Mouse (Mus musculus): ENCODE results near the gene Lexm. TPM values are rescaled to one million over a fixed set of nuclear protein-coding genes. Genes with fewer than 3 reads are reported as not detected.

Gene Lexm
- polyA plus RNA-seq, 1 experiment from 2014 or later: not detected

GRCm38 (mm10) chr4:106622030-106622493 lies 5.0 kb upstream of the Lexm start, which contains the start of gene Ttc22:
TSS of gene Ttc22 (plus strand) at chr4:106622432.
- H3K9ac ChIP-seq: no peak within 1 kb of the TSS
- peaks cover 20% of the 10 kb centered on the region for H3K4me1 ChIP-seq (replicated peaks)
- no peak within 1 kb of the TSS for H3K27ac ChIP-seq (replicated peaks)
- ATAC-seq (ENCODE audit: low FRiP score, low read depth): no peak
- peak within 1 kb of the TSS; percentile 34 for H3K4me2 ChIP-seq
- H3K27me3 ChIP-seq: peaks cover 34% of the 10 kb centered on the region
- 30% methylated on average over 16 of the region's 16 CpGs for WGBS
- no peak within 1 kb of the TSS for H3K4me3 ChIP-seq
- H3K9me3 ChIP-seq: no peaks in the 10 kb centered on the region
- no peaks in the 10 kb centered on the region for H3K36me3 ChIP-seq

- no peak for ATAC-seq (ENCODE audit: low FRiP score, low read depth)
- Histone ChIP-seq H3K4me3 (no peak overlapping the region), H3K27ac (replicated peaks) (no peak overlapping the region), H3K4me1 (replicated peaks) (peaks cover 23% of the 10 kb centered on the region), H3K9ac (no peak overlapping the region), H3K36me3 (no peaks in the 10 kb centered on the region), H3K27me3 (peaks cover 34% of the 10 kb centered on the region), H3K4me2 (no peak overlapping the region), H3K9me3 (no peaks in the 10 kb centered on the region)
- 75% methylated on average over 3 of the region's 3 CpGs for WGBS
Observed at GRCm38 (mm10) chr4:106621428-106621827, 4.4 kb upstream of the Lexm start.

DNA sequence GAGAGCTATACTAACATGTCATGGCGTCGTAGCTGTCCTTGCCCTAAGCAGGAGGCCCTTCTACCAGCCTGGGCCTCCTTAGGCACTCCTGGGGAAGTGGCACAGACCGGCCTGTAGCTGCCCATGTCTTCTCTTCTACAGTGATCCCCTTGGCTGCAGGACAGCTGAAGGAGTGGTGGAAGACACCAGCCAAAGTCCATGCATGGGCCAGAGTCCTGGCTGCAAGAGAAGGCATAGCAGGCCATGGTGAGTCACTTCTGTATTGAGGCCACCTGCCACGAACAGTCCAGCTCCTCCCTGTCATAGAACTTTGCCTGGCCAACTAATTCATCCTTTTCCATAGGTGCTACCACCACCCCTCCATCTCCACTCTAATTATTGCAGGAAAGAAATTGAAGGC lies 1.9 kb upstream of the Lexm start:
- 91% methylated on average over 4 of the region's 4 CpGs for WGBS
- no peak overlapping the region for H3K9ac ChIP-seq
- no peak for ATAC-seq (ENCODE audit: low FRiP score, low read depth)
- H3K27me3 ChIP-seq: peaks cover 30% of the 10 kb centered on the region
- H3K36me3 ChIP-seq: no peaks in the 10 kb centered on the region
- H3K4me2 ChIP-seq: no peak overlapping the region
- no peak overlapping the region for H3K4me3 ChIP-seq
- no peak overlapping the region for H3K27ac ChIP-seq (replicated peaks)
- H3K9me3 ChIP-seq: no peaks in the 10 kb centered on the region
- H3K4me1 ChIP-seq (replicated peaks): peaks cover 22% of the 10 kb centered on the region

- H3K4me2 ChIP-seq: no peak overlapping the region
- no peak for ATAC-seq (ENCODE audit: low FRiP score, low read depth)
- no peak overlapping the region for H3K27ac ChIP-seq (replicated peaks)
- H3K27me3 ChIP-seq: no peaks in the 10 kb centered on the region; the same call in 1 of the 2 replicates
- no peak overlapping the region for H3K9ac ChIP-seq
- H3K4me3 ChIP-seq: no peak overlapping the region
- WGBS: 85% methylated on average over 12 of the region's 12 CpGs
- H3K4me1 ChIP-seq (replicated peaks): peaks cover 14% of the 10 kb centered on the region
- H3K9me3 ChIP-seq: no peaks in the 10 kb centered on the region
- H3K36me3 ChIP-seq: no peaks in the 10 kb centered on the region
Observed at GRCm38 (mm10) chr4:106615637-106616036, 1.4 kb downstream of the Lexm start.

- ATAC-seq (ENCODE audit: low FRiP score, low read depth): no peak
Observed at GRCm38 (mm10) chr4:106614881-106615280, 2.2 kb downstream of the Lexm start.

DNA sequence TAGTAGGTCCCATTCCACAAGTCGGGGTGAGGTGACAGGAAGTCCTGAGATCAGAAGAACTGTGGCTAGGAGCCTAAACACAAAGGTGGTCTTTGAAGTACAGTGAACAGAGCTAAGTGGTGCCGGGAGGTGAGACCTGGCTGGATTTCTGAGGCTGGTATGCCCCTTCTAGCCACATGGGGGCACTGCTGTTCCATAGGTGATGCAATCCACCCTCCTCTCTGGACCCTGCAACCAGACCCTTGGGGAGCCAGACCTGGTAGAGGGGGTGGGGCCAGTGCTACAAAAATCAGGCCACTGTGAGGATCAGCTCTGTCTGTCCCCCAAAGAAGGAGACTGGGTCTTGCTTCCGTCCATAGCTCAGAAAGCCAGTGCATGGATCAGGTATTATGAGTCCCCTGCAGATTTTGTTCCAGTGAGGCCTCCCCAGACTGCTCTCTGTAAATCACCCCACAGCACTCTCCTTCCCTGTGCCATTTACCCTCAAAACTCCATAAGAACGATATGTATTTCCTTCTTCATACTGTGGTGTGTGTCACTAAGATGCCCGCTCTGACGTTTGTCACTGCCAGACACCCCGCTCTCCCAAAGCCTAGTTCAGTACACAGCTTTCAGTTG lies 2.8 kb downstream of the Lexm start:
- ATAC-seq (ENCODE audit: low FRiP score, low read depth): peak; percentile 83
- no peaks in the 10 kb centered on the region for H3K36me3 ChIP-seq
- no peak overlapping the region for H3K4me2 ChIP-seq
- H3K4me1 ChIP-seq (replicated peaks): peaks cover 14% of the 10 kb centered on the region
- no peak overlapping the region for H3K9ac ChIP-seq
- H3K27me3 ChIP-seq: no peaks in the 10 kb centered on the region; the same call in 1 of the 2 replicates
- 42% methylated on average over 7 of the region's 7 CpGs for WGBS
- H3K27ac ChIP-seq (replicated peaks): no peak overlapping the region
- H3K9me3 ChIP-seq: no peaks in the 10 kb centered on the region
- no peak overlapping the region for H3K4me3 ChIP-seq

More at GRCm38 (mm10) chr4:106614881-106615280, 2.2 kb downstream of the Lexm start:
- H3K27ac ChIP-seq (replicated peaks): no peak overlapping the region
- no peak overlapping the region for H3K4me2 ChIP-seq
- H3K4me1 ChIP-seq (replicated peaks): peaks cover 14% of the 10 kb centered on the region
- no peaks in the 10 kb centered on the region; the same call in 1 of the 2 replicates for H3K27me3 ChIP-seq
- H3K9me3 ChIP-seq: no peaks in the 10 kb centered on the region
- H3K9ac ChIP-seq: no peak overlapping the region
- WGBS: 86% methylated on average over 9 of the region's 9 CpGs
- no peak overlapping the region for H3K4me3 ChIP-seq
- H3K36me3 ChIP-seq: no peaks in the 10 kb centered on the region

DNA sequence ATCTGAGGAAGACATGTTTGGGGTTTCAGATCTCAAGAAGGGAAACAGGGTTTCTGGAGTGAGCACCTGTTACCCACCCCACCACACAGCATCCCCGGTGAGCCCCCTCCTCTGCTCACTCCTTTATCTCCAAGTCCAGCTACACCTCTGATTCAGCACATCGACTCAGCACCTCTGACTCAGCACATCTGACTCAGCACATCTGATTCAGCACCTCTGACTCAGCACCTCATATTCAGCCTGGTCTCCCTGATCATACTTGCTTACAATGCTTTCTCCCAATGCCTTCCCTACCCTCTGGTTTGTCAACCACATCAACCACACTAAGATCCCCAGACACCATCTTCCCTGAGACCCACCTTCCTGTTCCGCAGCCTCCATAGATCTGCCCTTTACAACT lies 3.5 kb downstream of the Lexm start:
- Histone ChIP-seq H3K27ac (replicated peaks) (no peak overlapping the region), H3K9ac (no peak overlapping the region), H3K9me3 (no peaks in the 10 kb centered on the region), H3K36me3 (no peaks in the 10 kb centered on the region), H3K4me1 (replicated peaks) (peaks cover 14% of the 10 kb centered on the region), H3K4me3 (no peak overlapping the region), H3K4me2 (no peak overlapping the region), H3K27me3 (no peaks in the 10 kb centered on the region)
- no peak for ATAC-seq (ENCODE audit: low FRiP score, low read depth)
- 82% methylated on average over 3 of the region's 3 CpGs for WGBS

DNA sequence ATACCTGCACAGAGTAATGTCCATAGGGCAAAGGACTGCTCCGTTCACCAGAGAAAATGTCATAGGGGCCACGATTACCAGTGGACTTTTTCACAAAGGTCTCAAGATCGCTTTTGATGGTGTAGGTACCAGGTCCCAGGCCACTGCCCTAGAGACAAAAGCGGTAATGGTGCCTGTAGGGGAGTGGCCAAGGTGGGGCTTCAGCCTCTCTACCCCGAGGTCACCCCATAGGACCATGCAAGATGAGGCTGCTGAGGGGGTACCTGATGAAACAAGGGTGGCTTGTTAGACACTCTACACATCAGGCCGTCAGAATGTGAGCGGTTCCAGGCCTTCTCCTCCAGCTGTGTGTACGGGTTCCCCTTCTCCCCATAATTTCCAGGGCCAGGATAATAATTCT lies 3.9 kb downstream of the Lexm start:
- 83% methylated on average over 8 of the region's 8 CpGs for WGBS
- H3K4me2 ChIP-seq: no peak overlapping the region
- no peaks in the 10 kb centered on the region for H3K36me3 ChIP-seq
- H3K9me3 ChIP-seq: no peaks in the 10 kb centered on the region
- H3K9ac ChIP-seq: no peak overlapping the region
- ATAC-seq (ENCODE audit: low FRiP score, low read depth): no peak
- no peaks in the 10 kb centered on the region for H3K27me3 ChIP-seq
- H3K4me3 ChIP-seq: no peak overlapping the region
- H3K27ac ChIP-seq (replicated peaks): no peak overlapping the region
- H3K4me1 ChIP-seq (replicated peaks): peaks cover 14% of the 10 kb centered on the region

DNA sequence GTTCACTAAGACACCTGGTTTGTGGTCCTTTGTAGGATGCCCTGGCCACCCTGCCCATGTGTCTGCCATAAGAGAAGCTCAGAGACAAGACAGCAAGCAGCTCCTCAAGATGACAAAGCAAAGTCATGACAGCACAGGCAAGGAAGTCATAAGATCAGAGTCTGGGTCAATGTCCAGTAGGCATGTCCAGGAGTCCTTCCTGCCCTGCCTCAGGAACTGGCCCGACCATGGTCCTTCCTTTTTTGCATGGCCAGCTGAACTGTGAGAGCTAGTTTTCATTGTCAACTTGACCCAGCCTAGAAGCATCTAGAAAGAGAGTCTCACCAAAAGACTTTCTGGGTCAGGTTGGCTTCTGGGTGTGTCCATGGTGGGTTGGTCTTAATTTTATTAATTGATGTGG lies 9.1 kb downstream of the Lexm start:
- H3K4me1 ChIP-seq (replicated peaks): peaks cover 6% of the 10 kb centered on the region; the same call in 1 of the 2 replicates
- H3K27ac ChIP-seq (replicated peaks): no peak overlapping the region
- WGBS: 89% methylated on average over 1 of the region's 1 CpGs
- ATAC-seq (ENCODE audit: low FRiP score, low read depth): no peak
- no peaks in the 10 kb centered on the region for H3K36me3 ChIP-seq
- no peaks in the 10 kb centered on the region for H3K27me3 ChIP-seq
- no peaks in the 10 kb centered on the region for H3K9me3 ChIP-seq
- H3K4me2 ChIP-seq: no peak overlapping the region
- H3K4me3 ChIP-seq: no peak overlapping the region
- no peak overlapping the region for H3K9ac ChIP-seq

- Histone ChIP-seq H3K36me3 (no peaks in the 10 kb centered on the region), H3K9ac (0 out of 2 replicates have a peak overlapping the region, but pooled peaks have one; percentile 27), H3K9me3 (no peaks in the 10 kb centered on the region), H3K27me3 (no peaks in the 10 kb centered on the region), H3K4me3 (peak overlapping the region; percentile 24; the same call in 1 of the 2 replicates), H3K27ac (replicated peaks) (no peak overlapping the region), H3K4me1 (replicated peaks) (peaks cover 6% of the 10 kb centered on the region; the same call in 1 of the 2 replicates), H3K4me2 (peak overlapping the region; percentile 47)
- WGBS: 41% methylated on average over 18 of the region's 18 CpGs
- ATAC-seq (ENCODE audit: low FRiP score, low read depth): peak; percentile 92
Observed at GRCm38 (mm10) chr4:106606639-106607554, 10.1 kb downstream of the Lexm start.

- Histone ChIP-seq H3K4me3 (no peak overlapping the region), H3K9me3 (no peaks in the 10 kb centered on the region), H3K4me2 (no peak overlapping the region), H3K36me3 (no peaks in the 10 kb centered on the region), H3K27ac (replicated peaks) (no peak overlapping the region), H3K4me1 (replicated peaks) (no peaks in the 10 kb centered on the region), H3K27me3 (no peaks in the 10 kb centered on the region), H3K9ac (no peak overlapping the region)
- ATAC-seq (ENCODE audit: low FRiP score, low read depth): no peak
- 89% methylated on average over 4 of the region's 4 CpGs for WGBS
Observed at GRCm38 (mm10) chr4:106600770-106601169, 16.3 kb downstream of the Lexm start.

- 39% methylated on average over 1 of the region's 1 CpGs for WGBS
- H3K4me2 ChIP-seq: no peak overlapping the region
- no peak for ATAC-seq (ENCODE audit: low FRiP score, low read depth)
- no peak overlapping the region for H3K27ac ChIP-seq (replicated peaks)
- no peak overlapping the region for H3K9ac ChIP-seq
- H3K4me1 ChIP-seq (replicated peaks): no peaks in the 10 kb centered on the region
- H3K27me3 ChIP-seq: no peaks in the 10 kb centered on the region
- no peaks in the 10 kb centered on the region for H3K36me3 ChIP-seq
- H3K4me3 ChIP-seq: no peak overlapping the region
- H3K9me3 ChIP-seq: no peaks in the 10 kb centered on the region
Observed at GRCm38 (mm10) chr4:106599415-106599814, 17.6 kb downstream of the Lexm start.

Data from hindbrain, embryonic 15.5 days (tissue).